Mouse (Mus musculus): ENCODE results near the gene Acin1.

DNA sequence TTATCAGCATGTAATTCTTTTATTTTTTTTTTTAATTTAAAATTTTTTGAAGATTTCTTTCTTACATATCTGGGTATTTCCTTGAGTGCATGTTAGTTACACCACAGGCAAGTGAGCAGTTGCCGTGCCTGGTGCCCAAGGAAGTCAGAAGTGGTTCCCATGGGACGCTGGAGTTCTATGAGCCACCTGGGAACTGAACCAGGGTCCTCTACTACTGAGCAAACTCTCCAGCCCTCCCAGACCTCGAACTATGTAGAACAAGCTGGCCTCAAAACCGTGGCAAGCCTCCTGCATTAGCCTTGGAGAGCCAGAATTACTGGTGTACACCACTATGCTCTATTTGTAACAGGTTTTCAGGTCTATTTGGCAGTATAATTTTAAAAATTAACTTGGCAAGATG, 84.1 kb downstream of the Acin1 start:
- TF ChIP-seq GATA1 (IDR thresholded peaks at IDR 0.05; ENCODE audit: low read length) (no peak), TAL1 (IDR thresholded peaks at IDR 0.05; ENCODE audit: low read length) (no peak)
